Mouse (Mus musculus): Measurements from ENCODE around the gene Hoxb9. TPM values are rescaled to one million over a fixed set of nuclear protein-coding genes. Genes with fewer than 3 reads are reported as not detected.
A peak's percentile ranks its signal among the peaks of the same experiment; 100 is the strongest.

Hoxb9 gene
- polyA plus RNA-seq, 1 experiment from 2014 or later, result 0.09 TPM

GRCm38 (mm10) chr11:96263636-96264389 lies 7.4 kb upstream of the Hoxb9 start:
- H3K4me3 ChIP-seq (ENCODE audit: low read depth, low read length), result no peak overlapping the region
- no peak overlapping the region for H3K27ac ChIP-seq (ENCODE audit: low read depth, low read length)
- ATAC-seq (replicated peaks; ENCODE audit: insufficient number of reproducible peaks, low FRiP score, low TSS enrichment), result no peak
- H3K9me3 ChIP-seq (replicated peaks; ENCODE audit: control insufficient read depth, low read length), result no peaks in the 10 kb centered on the region
- no peaks in the 10 kb centered on the region for H3K36me3 ChIP-seq (ENCODE audit: control insufficient read depth, insufficient read depth, low read length)
- H3K4me1 ChIP-seq (ENCODE audit: control insufficient read depth, insufficient read depth, low read length), result no peaks in the 10 kb centered on the region; the same call in 1 of the 2 replicates
- H3K4me2 ChIP-seq, result no peak overlapping the region
- H3K9ac ChIP-seq (ENCODE audit: low read depth, low read length), result no peak overlapping the region
- under 1% methylated on average over 33 of the region's 33 CpGs for WGBS (ENCODE audit: insufficient replicate concordance)
- peaks cover 97% of the 10 kb centered on the region for H3K27me3 ChIP-seq (ENCODE audit: control insufficient read depth, insufficient read depth, low read length)

DNA sequence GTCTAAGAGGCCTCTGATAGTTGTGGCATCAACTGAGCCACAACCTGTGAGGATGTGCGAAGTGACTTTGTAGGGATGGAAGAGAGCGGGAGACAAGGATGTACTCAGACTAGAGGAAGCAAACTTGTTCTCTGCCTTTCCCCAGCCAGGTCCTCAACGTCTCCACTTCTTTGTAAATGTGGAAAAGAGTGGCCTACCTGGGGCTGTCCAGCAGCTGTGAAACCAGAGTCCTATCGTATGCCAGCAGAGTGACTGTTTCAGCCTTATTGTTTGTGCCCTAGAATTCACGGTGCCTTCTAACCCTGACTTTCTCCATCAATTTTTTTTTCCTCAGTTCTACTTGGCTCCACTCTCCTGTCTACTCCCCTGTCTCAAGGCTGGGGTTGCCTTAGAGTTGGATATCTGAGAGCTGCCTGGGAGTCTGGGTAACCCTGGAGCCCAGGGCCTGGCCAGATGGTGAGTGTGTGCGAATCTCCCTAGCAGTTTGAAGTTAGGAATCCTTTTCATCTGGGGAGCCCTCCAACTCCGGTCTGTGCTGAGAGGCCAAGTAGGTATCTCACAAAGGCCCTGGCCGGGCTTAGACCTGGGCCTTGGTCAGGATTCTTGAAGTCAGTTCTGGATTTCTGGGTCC lies 6.8 kb upstream of the Hoxb9 start:
- Histone ChIP-seq H3K36me3 (ENCODE audit: control insufficient read depth, insufficient read depth, low read length) (no peaks in the 10 kb centered on the region), H3K4me2 (no peak overlapping the region), H3K27me3 (ENCODE audit: control insufficient read depth, insufficient read depth, low read length) (peaks cover 97% of the 10 kb centered on the region), H3K27ac (ENCODE audit: low read depth, low read length) (no peak overlapping the region), H3K9ac (ENCODE audit: low read depth, low read length) (no peak overlapping the region), H3K4me3 (ENCODE audit: low read depth, low read length) (no peak overlapping the region), H3K4me1 (ENCODE audit: control insufficient read depth, insufficient read depth, low read length) (no peaks in the 10 kb centered on the region; the same call in 1 of the 2 replicates), H3K9me3 (replicated peaks; ENCODE audit: control insufficient read depth, low read length) (no peaks in the 10 kb centered on the region)
- WGBS (ENCODE audit: insufficient replicate concordance), result 3% methylated on average over 8 of the region's 8 CpGs
- no peak for ATAC-seq (replicated peaks; ENCODE audit: insufficient number of reproducible peaks, low FRiP score, low TSS enrichment)

DNA sequence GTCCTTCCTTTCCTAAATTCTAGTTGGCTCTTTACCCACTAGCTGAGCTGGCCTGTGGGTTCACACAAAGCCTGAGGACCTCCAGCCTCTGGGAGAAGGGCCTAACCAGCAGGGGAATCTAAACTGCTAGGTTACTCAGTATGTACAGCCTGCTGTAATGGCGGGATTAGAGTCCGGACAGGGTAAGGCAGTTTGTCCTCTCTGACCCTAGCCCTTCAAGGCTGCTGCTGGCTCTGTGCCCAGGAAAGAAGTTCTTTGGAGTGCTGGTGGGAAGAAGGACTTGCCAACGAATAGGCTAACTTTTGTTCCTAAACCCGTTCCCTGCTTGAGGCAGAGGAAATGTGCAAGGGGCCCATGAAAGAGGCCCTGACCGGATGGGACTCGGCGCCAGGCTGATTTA lies 5.3 kb upstream of the Hoxb9 start:
- no peaks in the 10 kb centered on the region for H3K9me3 ChIP-seq (replicated peaks; ENCODE audit: control insufficient read depth, low read length)
- 3% methylated on average over 7 of the region's 7 CpGs for WGBS (ENCODE audit: insufficient replicate concordance)
- peaks cover 97% of the 10 kb centered on the region for H3K27me3 ChIP-seq (ENCODE audit: control insufficient read depth, insufficient read depth, low read length)
- no peak overlapping the region for H3K4me2 ChIP-seq
- no peak overlapping the region for H3K4me3 ChIP-seq (ENCODE audit: low read depth, low read length)
- no peaks in the 10 kb centered on the region for H3K36me3 ChIP-seq (ENCODE audit: control insufficient read depth, insufficient read depth, low read length)
- no peak overlapping the region for H3K27ac ChIP-seq (ENCODE audit: low read depth, low read length)
- no peak overlapping the region for H3K9ac ChIP-seq (ENCODE audit: low read depth, low read length)
- no peak for ATAC-seq (replicated peaks; ENCODE audit: insufficient number of reproducible peaks, low FRiP score, low TSS enrichment)
- H3K4me1 ChIP-seq (ENCODE audit: control insufficient read depth, insufficient read depth, low read length), result no peaks in the 10 kb centered on the region; the same call in 1 of the 2 replicates

GRCm38 (mm10) chr11:96267021-96267920 lies 4.0 kb upstream of the Hoxb9 start:
- WGBS (ENCODE audit: insufficient replicate concordance), result 18% methylated on average over 7 of the region's 7 CpGs

GRCm38 (mm10) chr11:96268031-96268745 lies 3.1 kb upstream of the Hoxb9 start:
- H3K27me3 ChIP-seq (ENCODE audit: control insufficient read depth, insufficient read depth, low read length), result peaks cover 97% of the 10 kb centered on the region
- no peak overlapping the region for H3K9ac ChIP-seq (ENCODE audit: low read depth, low read length)
- peaks cover 5% of the 10 kb centered on the region for H3K4me1 ChIP-seq (ENCODE audit: control insufficient read depth, insufficient read depth, low read length)
- WGBS (ENCODE audit: insufficient replicate concordance), result 4% methylated on average over 1 of the region's 1 CpGs
- no peak for ATAC-seq (replicated peaks; ENCODE audit: insufficient number of reproducible peaks, low FRiP score, low TSS enrichment)
- H3K27ac ChIP-seq (ENCODE audit: low read depth, low read length), result no peak overlapping the region
- H3K4me3 ChIP-seq (ENCODE audit: low read depth, low read length), result no peak overlapping the region
- no peak overlapping the region for H3K4me2 ChIP-seq
- no peaks in the 10 kb centered on the region for H3K36me3 ChIP-seq (ENCODE audit: control insufficient read depth, insufficient read depth, low read length)
- no peaks in the 10 kb centered on the region for H3K9me3 ChIP-seq (replicated peaks; ENCODE audit: control insufficient read depth, low read length)

More at GRCm38 (mm10) chr11:96267021-96267920, 4.0 kb upstream of the Hoxb9 start:
- ATAC-seq (replicated peaks; ENCODE audit: insufficient number of reproducible peaks, low FRiP score, low TSS enrichment), result no peak
- H3K4me3 ChIP-seq (ENCODE audit: low read depth, low read length), result no peak overlapping the region
- H3K36me3 ChIP-seq (ENCODE audit: control insufficient read depth, insufficient read depth, low read length), result no peaks in the 10 kb centered on the region
- no peak overlapping the region for H3K9ac ChIP-seq (ENCODE audit: low read depth, low read length)
- H3K27ac ChIP-seq (ENCODE audit: low read depth, low read length), result no peak overlapping the region
- peaks cover 5% of the 10 kb centered on the region for H3K4me1 ChIP-seq (ENCODE audit: control insufficient read depth, insufficient read depth, low read length)
- H3K9me3 ChIP-seq (replicated peaks; ENCODE audit: control insufficient read depth, low read length), result no peaks in the 10 kb centered on the region
- peaks cover 97% of the 10 kb centered on the region for H3K27me3 ChIP-seq (ENCODE audit: control insufficient read depth, insufficient read depth, low read length)
- H3K4me2 ChIP-seq, result no peak overlapping the region

- no peaks in the 10 kb centered on the region for H3K36me3 ChIP-seq (ENCODE audit: control insufficient read depth, insufficient read depth, low read length)
- no peak for ATAC-seq (replicated peaks; ENCODE audit: insufficient number of reproducible peaks, low FRiP score, low TSS enrichment)
- no peak overlapping the region for H3K4me2 ChIP-seq
- no peak overlapping the region for H3K4me3 ChIP-seq (ENCODE audit: low read depth, low read length)
- H3K27ac ChIP-seq (ENCODE audit: low read depth, low read length), result no peak overlapping the region
- H3K27me3 ChIP-seq (ENCODE audit: control insufficient read depth, insufficient read depth, low read length), result peaks cover 97% of the 10 kb centered on the region
- H3K9me3 ChIP-seq (replicated peaks; ENCODE audit: control insufficient read depth, low read length), result no peaks in the 10 kb centered on the region
- WGBS (ENCODE audit: insufficient replicate concordance), result under 1% methylated on average over 19 of the region's 19 CpGs
- peaks cover 5% of the 10 kb centered on the region for H3K4me1 ChIP-seq (ENCODE audit: control insufficient read depth, insufficient read depth, low read length)
- H3K9ac ChIP-seq (ENCODE audit: low read depth, low read length), result no peak overlapping the region
Observed at GRCm38 (mm10) chr11:96269869-96270268, 1.4 kb upstream of the Hoxb9 start.

- Histone ChIP-seq H3K36me3 (ENCODE audit: control insufficient read depth, insufficient read depth, low read length) (no peaks in the 10 kb centered on the region), H3K9me3 (replicated peaks; ENCODE audit: control insufficient read depth, low read length) (no peaks in the 10 kb centered on the region), H3K27me3 (ENCODE audit: control insufficient read depth, insufficient read depth, low read length) (peaks cover 97% of the 10 kb centered on the region), H3K9ac (ENCODE audit: low read depth, low read length) (no peak overlapping the region), H3K4me2 (peak overlapping the region; percentile 41), H3K4me3 (ENCODE audit: low read depth, low read length) (peak overlapping the region; percentile 30), H3K4me1 (ENCODE audit: control insufficient read depth, insufficient read depth, low read length) (peaks cover 5% of the 10 kb centered on the region), H3K27ac (ENCODE audit: low read depth, low read length) (no peak overlapping the region)
- ATAC-seq (replicated peaks; ENCODE audit: insufficient number of reproducible peaks, low FRiP score, low TSS enrichment), result no peak
- under 1% methylated on average over 52 of the region's 52 CpGs for WGBS (ENCODE audit: insufficient replicate concordance)
Observed at GRCm38 (mm10) chr11:96271541-96272011, 319 bp downstream of the Hoxb9 start.
